Mouse (Mus musculus) yolk sac, embryonic 10.5 days (tissue): ENCODE results near the gene Lefty1.
"Not testable (repeated sequence)": the region's sequence is repeated elsewhere in the genome, so short reads cannot be mapped to it uniquely, and the experiment has no call there.

Experiments used
- DNase-seq: peaks from one replicate; pipeline ENCODE4 v3.0.0-alpha.2; 2017; ENCODE audit warnings: low spot score

Lefty1 gene

DNA sequence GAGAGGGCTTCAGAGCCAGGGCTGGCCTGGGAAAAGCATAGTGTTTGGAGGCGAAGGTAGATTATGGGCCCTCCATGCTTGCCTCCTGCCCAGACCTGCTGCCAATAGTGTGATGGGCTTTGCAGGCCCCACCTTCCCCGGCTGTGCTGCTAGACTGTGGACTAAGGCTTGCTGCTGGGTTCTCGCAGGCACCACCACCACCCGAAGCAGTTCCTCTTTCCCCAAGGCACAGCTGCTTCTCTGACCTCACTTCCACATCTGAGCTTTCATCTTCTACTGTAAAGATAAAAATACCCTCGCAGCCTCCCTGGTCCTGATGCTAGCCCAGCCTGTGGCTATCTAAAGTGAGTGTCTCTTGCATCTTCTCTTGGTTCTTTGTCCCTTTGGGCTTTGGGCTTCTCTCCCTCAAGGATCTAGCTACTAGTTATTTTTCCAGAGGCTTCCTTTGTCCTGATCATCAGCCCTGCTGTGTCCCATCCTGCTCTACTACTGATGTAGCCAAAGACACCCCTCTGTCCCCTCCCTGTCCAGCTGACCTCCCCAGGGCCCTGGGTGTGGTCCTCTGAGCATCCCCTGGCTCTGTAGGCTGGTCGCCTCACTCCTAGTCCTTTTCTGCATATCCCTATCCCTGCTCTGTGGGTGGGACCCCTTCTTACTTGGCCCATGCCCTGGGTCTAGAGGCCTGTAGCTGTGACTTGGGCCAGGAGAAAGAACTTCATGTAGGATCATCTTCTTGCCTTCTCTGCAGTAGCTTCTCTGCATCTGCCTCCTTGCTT lies 12.4 kb upstream of the Lefty1 start:
- no peak for DNase-seq

- no peak for DNase-seq
Observed at GRCm38 (mm10) chr1:180924737-180925136, 10.1 kb upstream of the Lefty1 start.

- DNase-seq: no peak
Observed at GRCm38 (mm10) chr1:180926286-180926685, 8.5 kb upstream of the Lefty1 start.

GRCm38 (mm10) chr1:180929599-180929998 lies 5.2 kb upstream of the Lefty1 start:
- no peak for DNase-seq

DNA sequence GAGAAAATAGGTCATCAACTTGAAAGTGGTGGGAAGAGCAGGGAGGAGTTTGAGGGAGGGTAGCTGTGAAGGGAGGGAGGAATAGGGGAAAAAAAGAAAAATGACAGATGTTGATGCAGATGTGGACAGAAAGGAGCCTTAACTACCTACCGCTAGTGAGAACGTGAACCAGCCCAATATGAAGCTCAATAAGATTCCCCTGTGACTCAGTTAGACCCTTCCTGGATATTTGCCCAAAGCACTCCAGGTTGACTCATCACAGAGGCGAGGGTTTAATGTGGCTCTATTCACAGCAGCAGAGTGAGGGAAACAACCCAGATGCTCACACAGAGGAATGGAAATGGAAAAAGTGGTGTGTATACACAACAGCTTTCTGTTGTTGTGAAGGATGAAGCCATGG lies 3.7 kb upstream of the Lefty1 start:
- no peak for DNase-seq

DNA sequence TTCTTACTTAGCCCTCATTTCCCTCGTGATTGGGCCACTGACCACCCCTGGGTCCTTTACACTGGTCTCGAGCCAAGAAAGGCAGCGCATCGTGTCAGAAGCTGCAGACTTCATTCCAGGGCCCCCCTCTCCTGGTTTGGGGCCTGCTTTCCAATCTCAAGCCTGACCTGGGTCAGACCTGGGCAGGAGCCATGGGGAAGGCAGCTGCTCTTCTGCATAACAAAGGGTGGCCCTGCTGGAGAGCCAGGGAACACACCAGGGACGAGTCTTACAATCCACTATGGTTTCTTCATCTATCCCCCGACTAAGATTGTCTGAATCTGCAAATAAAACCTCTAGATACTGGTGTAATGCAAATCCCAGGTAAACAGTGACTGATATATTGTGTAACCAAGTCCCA lies 1.2 kb upstream of the Lefty1 start:
- no peak for DNase-seq

DNA sequence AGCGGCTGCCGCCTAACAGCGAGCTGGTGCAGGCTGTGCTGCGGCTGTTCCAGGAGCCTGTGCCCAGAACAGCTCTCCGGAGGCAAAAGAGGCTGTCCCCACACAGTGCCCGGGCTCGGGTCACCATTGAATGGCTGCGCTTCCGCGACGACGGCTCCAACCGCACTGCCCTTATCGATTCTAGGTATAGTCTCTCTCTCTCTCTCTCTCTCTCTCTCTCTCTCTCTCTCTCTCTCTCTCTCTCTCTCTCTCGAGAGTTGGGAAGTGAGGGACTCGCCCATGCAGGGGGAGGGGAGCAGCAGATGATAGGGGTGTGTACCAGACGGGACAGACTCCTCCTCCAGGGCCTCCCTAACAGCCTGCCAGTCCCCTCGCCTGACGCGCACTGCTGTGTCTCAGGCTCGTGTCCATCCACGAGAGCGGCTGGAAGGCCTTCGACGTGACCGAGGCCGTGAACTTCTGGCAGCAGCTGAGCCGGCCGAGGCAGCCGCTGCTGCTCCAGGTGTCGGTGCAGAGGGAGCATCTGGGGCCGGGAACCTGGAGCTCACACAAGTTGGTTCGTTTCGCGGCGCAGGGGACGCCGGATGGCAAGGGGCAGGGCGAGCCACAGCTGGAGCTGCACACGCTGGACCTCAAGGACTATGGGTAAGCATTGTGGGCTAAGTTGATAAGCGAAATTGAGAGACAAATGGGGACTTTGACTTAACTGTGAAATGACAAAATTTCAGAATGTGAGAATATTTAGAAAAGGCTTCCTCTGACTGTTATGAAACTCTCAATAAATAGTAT lies 2.0 kb downstream of the Lefty1 start:
- DNase-seq: peak; percentile 73

GRCm38 (mm10) chr1:180937631-180938030 lies 2.8 kb downstream of the Lefty1 start:
- DNase-seq: not testable (repeated sequence)

GRCm38 (mm10) chr1:180938781-180939180 lies 4.0 kb downstream of the Lefty1 start:
- DNase-seq: not testable (repeated sequence)

GRCm38 (mm10) chr1:180940776-180941460 lies 6.1 kb downstream of the Lefty1 start:
- DNase-seq: no peak

DNA sequence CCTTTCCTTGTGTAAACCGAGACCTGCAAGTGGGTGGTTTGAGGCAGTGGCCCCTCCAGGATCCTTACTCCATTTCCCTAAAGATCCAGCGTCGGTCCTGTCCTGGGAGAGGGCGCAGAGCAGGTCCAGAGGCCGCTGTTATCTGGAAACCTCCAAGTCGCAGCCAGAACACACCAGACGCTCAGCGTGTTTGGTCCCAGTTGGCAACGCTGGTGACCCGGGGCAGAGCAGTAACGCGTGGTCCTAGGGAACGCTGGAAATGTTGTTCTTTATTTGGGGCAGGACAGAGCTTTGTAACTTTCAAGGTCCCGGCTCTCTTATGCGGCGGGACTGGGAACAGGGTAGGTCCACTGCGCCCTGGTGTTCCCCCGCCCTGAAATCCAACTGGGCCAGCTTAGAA lies 6.9 kb downstream of the Lefty1 start:
- DNase-seq: no peak

- DNase-seq: peak; percentile 79
Observed at GRCm38 (mm10) chr1:180942166-180943031, 7.6 kb downstream of the Lefty1 start, which contains the start of gene Tmem63a. Gene Tmem63a, plus strand, starts transcription at chr1:180942344.

DNA sequence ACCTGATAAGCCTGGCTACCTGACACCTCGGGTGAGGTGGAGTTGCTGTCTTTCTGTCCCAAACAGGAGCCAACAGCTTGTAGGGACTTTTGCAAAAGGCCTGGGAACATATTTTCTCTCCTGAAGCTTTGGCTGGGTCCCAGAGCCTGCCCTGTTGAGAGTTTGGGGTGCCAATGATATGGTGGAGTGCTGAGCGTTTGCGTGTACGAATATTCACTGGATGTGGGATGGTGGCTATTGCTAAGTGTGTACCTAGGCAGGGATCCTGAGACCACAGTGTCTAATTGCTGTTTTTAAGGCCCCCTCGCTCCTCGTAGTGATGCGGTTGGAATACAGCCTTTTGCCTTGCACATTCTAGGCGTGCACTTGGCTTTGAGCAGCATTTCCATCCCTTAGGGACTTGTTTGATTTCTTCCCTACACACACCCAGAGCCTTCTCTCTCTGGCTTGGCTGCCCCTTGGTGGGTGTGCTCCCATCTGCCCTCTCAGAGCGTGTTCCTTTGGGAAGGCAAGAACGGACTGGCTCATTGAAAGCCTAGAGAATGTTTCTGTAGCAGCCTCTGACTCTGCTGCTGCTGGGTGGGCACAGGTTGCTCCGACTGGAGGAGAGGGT lies 8.3 kb downstream of the Lefty1 start:
- no peak for DNase-seq

GRCm38 (mm10) chr1:180943896-180944295 lies 9.1 kb downstream of the Lefty1 start:
- no peak for DNase-seq

- no peak for DNase-seq
Observed at GRCm38 (mm10) chr1:180944553-180944952, 9.7 kb downstream of the Lefty1 start.

DNA sequence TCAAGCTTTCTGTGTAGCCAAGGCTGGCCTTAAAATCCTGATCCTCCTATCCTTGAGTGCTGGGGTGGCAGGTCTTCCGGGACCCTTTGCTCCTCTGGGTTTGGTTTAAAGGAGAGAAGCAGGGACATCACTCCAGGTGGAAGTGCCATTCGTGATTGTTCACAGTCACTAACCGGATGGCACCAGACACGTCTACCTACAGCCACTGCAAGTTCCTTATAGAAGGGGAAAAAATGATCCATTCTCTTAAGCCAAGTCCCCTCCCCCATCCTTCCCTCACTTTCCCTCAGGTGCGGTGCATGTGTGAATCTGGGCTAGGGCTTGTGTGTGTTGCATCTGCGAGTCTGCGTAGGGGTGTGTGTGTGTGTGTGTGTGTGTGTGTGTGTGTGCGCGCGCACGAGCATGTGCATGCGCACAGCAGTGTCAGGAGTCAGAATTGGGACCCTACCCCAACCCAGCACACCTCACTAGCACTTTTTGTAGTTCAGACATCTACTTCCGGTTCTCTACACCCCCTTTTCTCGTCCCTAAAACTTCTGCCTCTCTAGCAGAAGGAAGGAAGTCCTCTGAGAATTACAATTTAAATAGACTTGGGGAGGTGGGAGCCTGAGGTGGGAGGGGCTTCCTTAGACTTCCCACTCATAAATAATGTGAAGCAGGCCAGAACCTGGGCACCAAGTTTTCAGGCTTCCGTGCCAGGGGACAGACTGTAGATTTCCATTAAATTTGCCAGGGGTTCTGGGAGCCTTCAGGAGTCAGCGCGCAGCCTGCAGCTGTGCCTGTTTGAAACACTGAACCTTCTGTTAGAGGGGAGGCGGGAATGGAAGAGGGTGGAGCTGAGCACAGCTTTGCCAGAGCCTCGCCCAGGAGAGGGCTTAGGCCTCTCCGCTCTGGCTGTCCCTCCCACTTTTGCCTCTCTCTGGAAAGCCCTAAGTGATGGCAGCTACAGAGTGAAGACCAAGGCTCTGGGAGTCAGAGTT lies 10.5 kb downstream of the Lefty1 start:
- peak; percentile 64 for DNase-seq

DNA sequence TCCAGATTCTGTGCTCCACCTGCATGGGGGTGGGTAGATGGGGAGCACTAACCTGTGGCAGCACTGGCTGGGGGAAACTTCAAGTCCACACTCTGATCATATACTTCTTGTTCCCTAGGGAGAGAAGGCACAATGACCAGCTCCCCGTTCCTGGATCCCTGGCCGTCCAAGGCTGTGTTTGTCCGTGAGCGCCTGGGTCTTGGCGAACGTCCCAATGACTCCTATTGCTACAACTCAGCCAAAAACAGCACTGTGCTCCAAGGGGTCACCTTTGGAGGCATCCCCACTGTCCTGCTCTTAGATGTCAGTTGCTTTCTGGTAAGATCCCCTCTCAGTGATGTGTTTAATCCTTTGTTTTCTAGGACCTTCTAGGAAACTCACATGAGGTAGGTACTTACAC lies 11.6 kb downstream of the Lefty1 start:
- no peak for DNase-seq

GRCm38 (mm10) chr1:180952085-180952746 lies 17.4 kb downstream of the Lefty1 start:
- DNase-seq: peak; percentile 73

GRCm38 (mm10) chr1:180952808-180953207 lies 18.0 kb downstream of the Lefty1 start:
- no peak for DNase-seq
